Mouse (Mus musculus): ENCODE measurements at regions not wholly inside any gene's neighbourhood (a gene's known extent, or its start where the extent isn't known, plus 50 kb on each side); places are given as distances from the start of the nearest gene placed in this dataset.

GRCm38 (mm10) chr6:55580036-55580435 lies 101.0 kb downstream of the Neurod6 start:
- H3K27me3 ChIP-seq (ENCODE audit: control insufficient read depth, insufficient read depth, low read length), result no peaks in the 10 kb centered on the region
- H3K36me3 ChIP-seq (ENCODE audit: control insufficient read depth, insufficient read depth, low read length), result no peaks in the 10 kb centered on the region
- WGBS, result 19% methylated on average over 5 of the region's 5 CpGs
- no peak overlapping the region for H3K4me3 ChIP-seq (ENCODE audit: low read depth, low read length)
- no peak overlapping the region for H3K27ac ChIP-seq (ENCODE audit: low read depth, low read length)
- H3K9me3 ChIP-seq (ENCODE audit: control insufficient read depth, low read length), result no peaks in the 10 kb centered on the region
- no peaks in the 10 kb centered on the region; the same call in 1 of the 2 replicates for H3K4me1 ChIP-seq (replicated peaks; ENCODE audit: control insufficient read depth, insufficient read depth, low read length)
- no peak overlapping the region for H3K4me2 ChIP-seq (ENCODE audit: low read depth, low read length, severe bottlenecking)
- no peak for ATAC-seq (replicated peaks; ENCODE audit: low FRiP score)
- no peak overlapping the region for H3K9ac ChIP-seq (ENCODE audit: low read length)
- no peak for DNase-seq (ENCODE audit: low spot score)

DNA sequence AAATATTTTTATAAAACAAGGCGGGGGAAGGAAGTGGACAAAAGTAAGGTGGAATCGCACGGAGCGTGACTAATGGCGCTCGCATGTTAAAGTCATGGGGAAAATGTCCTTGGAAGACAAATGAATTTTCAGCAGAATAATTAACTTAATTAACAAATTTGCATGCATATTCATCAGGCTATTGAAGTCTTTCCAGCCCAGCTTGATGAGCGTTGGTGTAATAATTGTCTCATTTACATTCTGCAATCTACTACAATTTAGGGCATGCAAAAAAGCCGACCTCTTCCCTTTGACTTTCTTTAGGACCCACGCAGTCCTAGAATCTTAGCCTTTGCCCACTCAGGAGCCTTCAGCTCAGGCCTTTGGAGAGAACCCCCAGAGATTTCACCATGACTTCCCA lies 101.5 kb downstream of the Neurod6 start:
- ATAC-seq (replicated peaks; ENCODE audit: low FRiP score) (peak; percentile 60), DNase-seq (ENCODE audit: low spot score) (no peak)
- WGBS, result 51% methylated on average over 9 of the region's 9 CpGs

GRCm38 (mm10) chr6:55579105-55579504 lies 102.0 kb downstream of the Neurod6 start:
- ATAC-seq (replicated peaks; ENCODE audit: low FRiP score) (peak; percentile 43), DNase-seq (ENCODE audit: low spot score) (peak; percentile 62)
- Histone ChIP-seq H3K27me3 (ENCODE audit: control insufficient read depth, insufficient read depth, low read length) (no peaks in the 10 kb centered on the region), H3K36me3 (ENCODE audit: control insufficient read depth, insufficient read depth, low read length) (no peaks in the 10 kb centered on the region), H3K4me2 (ENCODE audit: low read depth, low read length, severe bottlenecking) (peak overlapping the region; percentile 21; the same call in 1 of the 2 replicates), H3K27ac (ENCODE audit: low read depth, low read length) (peak overlapping the region; percentile 46), H3K4me3 (ENCODE audit: low read depth, low read length) (no peak overlapping the region), H3K9ac (ENCODE audit: low read length) (no peak overlapping the region), H3K4me1 (replicated peaks; ENCODE audit: control insufficient read depth, insufficient read depth, low read length) (no peaks in the 10 kb centered on the region; the same call in 1 of the 2 replicates), H3K9me3 (ENCODE audit: control insufficient read depth, low read length) (no peaks in the 10 kb centered on the region)
- 45% methylated on average over 5 of the region's 5 CpGs for WGBS

More for the DNA sequence above, 101.5 kb downstream of the Neurod6 start:
- Histone ChIP-seq H3K9me3 (ENCODE audit: control insufficient read depth, low read length) (no peaks in the 10 kb centered on the region), H3K27me3 (ENCODE audit: control insufficient read depth, insufficient read depth, low read length) (no peaks in the 10 kb centered on the region), H3K27ac (ENCODE audit: low read depth, low read length) (peak overlapping the region; percentile 46; the same call in 1 of the 2 replicates), H3K4me3 (ENCODE audit: low read depth, low read length) (no peak overlapping the region), H3K4me1 (replicated peaks; ENCODE audit: control insufficient read depth, insufficient read depth, low read length) (no peaks in the 10 kb centered on the region; the same call in 1 of the 2 replicates), H3K9ac (ENCODE audit: low read length) (no peak overlapping the region), H3K4me2 (ENCODE audit: low read depth, low read length, severe bottlenecking) (peak overlapping the region; percentile 21; the same call in 1 of the 2 replicates), H3K36me3 (ENCODE audit: control insufficient read depth, insufficient read depth, low read length) (no peaks in the 10 kb centered on the region)

DNA sequence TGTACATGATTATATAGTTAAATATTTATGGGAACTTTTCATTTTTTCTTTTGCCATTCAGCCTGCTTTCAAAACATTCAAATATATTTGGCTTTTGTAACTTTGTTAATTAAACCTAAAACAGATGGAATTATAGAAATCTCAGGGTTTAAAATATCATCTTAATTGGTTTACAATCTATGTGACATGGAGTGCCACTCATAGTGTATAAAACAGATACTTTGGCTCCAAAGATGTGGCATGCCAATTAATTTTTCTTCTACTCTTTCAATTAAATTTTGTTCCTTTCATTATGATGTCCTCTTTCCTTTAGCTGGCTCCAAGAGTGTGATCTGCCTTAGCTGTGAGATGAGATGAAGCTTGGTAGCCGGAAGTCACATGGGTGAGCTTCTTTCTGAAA lies 103.0 kb downstream of the Neurod6 start:
- Histone ChIP-seq H3K36me3 (ENCODE audit: control insufficient read depth, insufficient read depth, low read length) (no peaks in the 10 kb centered on the region), H3K27ac (ENCODE audit: low read depth, low read length) (no peak overlapping the region), H3K9me3 (ENCODE audit: control insufficient read depth, low read length) (no peaks in the 10 kb centered on the region), H3K4me3 (ENCODE audit: low read depth, low read length) (no peak overlapping the region), H3K27me3 (ENCODE audit: control insufficient read depth, insufficient read depth, low read length) (no peaks in the 10 kb centered on the region), H3K4me1 (replicated peaks; ENCODE audit: control insufficient read depth, insufficient read depth, low read length) (no peaks in the 10 kb centered on the region; the same call in 1 of the 2 replicates), H3K4me2 (ENCODE audit: low read depth, low read length, severe bottlenecking) (no peak overlapping the region), H3K9ac (ENCODE audit: low read length) (no peak overlapping the region)
- no peak for DNase-seq (ENCODE audit: low spot score)
- 83% methylated on average over 1 of the region's 1 CpGs for WGBS
- no peak for ATAC-seq (replicated peaks; ENCODE audit: low FRiP score)

GRCm38 (mm10) chr6:55567521-55567920 lies 113.5 kb downstream of the Neurod6 start:
- 98% methylated on average over 2 of the region's 2 CpGs for WGBS
- ATAC-seq (replicated peaks; ENCODE audit: low FRiP score) (no peak), DNase-seq (ENCODE audit: low spot score) (no peak)
- Histone ChIP-seq H3K4me3 (ENCODE audit: low read depth, low read length) (no peak overlapping the region), H3K36me3 (ENCODE audit: control insufficient read depth, insufficient read depth, low read length) (no peaks in the 10 kb centered on the region), H3K9ac (ENCODE audit: low read length) (no peak overlapping the region), H3K9me3 (ENCODE audit: control insufficient read depth, low read length) (no peaks in the 10 kb centered on the region), H3K4me2 (ENCODE audit: low read depth, low read length, severe bottlenecking) (no peak overlapping the region), H3K27me3 (ENCODE audit: control insufficient read depth, insufficient read depth, low read length) (no peaks in the 10 kb centered on the region), H3K27ac (ENCODE audit: low read depth, low read length) (no peak overlapping the region), H3K4me1 (replicated peaks; ENCODE audit: control insufficient read depth, insufficient read depth, low read length) (no peaks in the 10 kb centered on the region)

GRCm38 (mm10) chr6:55565260-55566209 lies 113.8 kb downstream of the Adcyap1r1 start:
- Histone ChIP-seq H3K27me3 (ENCODE audit: control insufficient read depth, insufficient read depth, low read length) (no peaks in the 10 kb centered on the region), H3K4me1 (replicated peaks; ENCODE audit: control insufficient read depth, insufficient read depth, low read length) (no peaks in the 10 kb centered on the region), H3K27ac (ENCODE audit: low read depth, low read length) (no peak overlapping the region), H3K4me2 (ENCODE audit: low read depth, low read length, severe bottlenecking) (no peak overlapping the region), H3K4me3 (ENCODE audit: low read depth, low read length) (no peak overlapping the region), H3K9me3 (ENCODE audit: control insufficient read depth, low read length) (no peaks in the 10 kb centered on the region), H3K9ac (ENCODE audit: low read length) (no peak overlapping the region), H3K36me3 (ENCODE audit: control insufficient read depth, insufficient read depth, low read length) (no peaks in the 10 kb centered on the region)
- DNase-seq (ENCODE audit: low spot score), result no peak
- 82% methylated on average over 14 of the region's 14 CpGs for WGBS
- ATAC-seq (replicated peaks; ENCODE audit: low FRiP score), result no peak

GRCm38 (mm10) chr6:55560606-55561005 lies 108.8 kb downstream of the Adcyap1r1 start:
- 61% methylated on average over 5 of the region's 5 CpGs for WGBS
- no peaks in the 10 kb centered on the region for H3K4me1 ChIP-seq (replicated peaks; ENCODE audit: control insufficient read depth, insufficient read depth, low read length)
- no peak for DNase-seq (ENCODE audit: low spot score)
- no peak for ATAC-seq (replicated peaks; ENCODE audit: low FRiP score)
- no peak overlapping the region for H3K4me2 ChIP-seq (ENCODE audit: low read depth, low read length, severe bottlenecking)
- H3K9ac ChIP-seq (ENCODE audit: low read length), result no peak overlapping the region
- H3K27ac ChIP-seq (ENCODE audit: low read depth, low read length), result no peak overlapping the region
- H3K36me3 ChIP-seq (ENCODE audit: control insufficient read depth, insufficient read depth, low read length), result no peaks in the 10 kb centered on the region
- H3K9me3 ChIP-seq (ENCODE audit: control insufficient read depth, low read length), result no peaks in the 10 kb centered on the region
- H3K4me3 ChIP-seq (ENCODE audit: low read depth, low read length), result no peak overlapping the region
- no peaks in the 10 kb centered on the region for H3K27me3 ChIP-seq (ENCODE audit: control insufficient read depth, insufficient read depth, low read length)

DNA sequence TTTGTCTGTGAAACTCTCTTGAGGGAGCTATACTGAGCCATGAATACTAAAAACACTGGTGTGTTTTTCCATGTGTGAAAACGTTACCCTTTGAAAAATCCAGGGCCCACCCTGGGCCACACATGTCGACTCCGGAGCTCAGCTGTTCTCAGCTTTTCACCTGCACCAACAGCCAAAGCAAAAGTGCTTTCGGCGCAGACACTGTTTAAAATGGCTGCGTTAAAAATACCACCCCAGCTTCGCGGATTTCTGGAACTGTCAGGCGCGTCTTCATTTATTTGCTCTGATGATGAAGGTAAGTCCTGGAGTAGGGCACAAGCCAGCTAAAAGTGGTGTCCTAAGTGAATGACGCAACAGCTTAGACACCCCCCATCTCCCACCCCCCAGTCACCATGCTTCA lies 108.0 kb downstream of the Adcyap1r1 start:
- ATAC-seq (replicated peaks; ENCODE audit: low FRiP score) (no peak), DNase-seq (ENCODE audit: low spot score) (no peak)
- Histone ChIP-seq H3K27me3 (ENCODE audit: control insufficient read depth, insufficient read depth, low read length) (no peaks in the 10 kb centered on the region), H3K4me2 (ENCODE audit: low read depth, low read length, severe bottlenecking) (no peak overlapping the region), H3K4me3 (ENCODE audit: low read depth, low read length) (no peak overlapping the region), H3K27ac (ENCODE audit: low read depth, low read length) (no peak overlapping the region), H3K36me3 (ENCODE audit: control insufficient read depth, insufficient read depth, low read length) (no peaks in the 10 kb centered on the region), H3K4me1 (replicated peaks; ENCODE audit: control insufficient read depth, insufficient read depth, low read length) (no peaks in the 10 kb centered on the region), H3K9me3 (ENCODE audit: control insufficient read depth, low read length) (no peaks in the 10 kb centered on the region), H3K9ac (ENCODE audit: low read length) (no peak overlapping the region)
- 89% methylated on average over 11 of the region's 11 CpGs for WGBS

Measured in forebrain, embryonic 11.5 days (tissue).